Mouse (Mus musculus): ENCODE data around the gene Emsy.

DNA sequence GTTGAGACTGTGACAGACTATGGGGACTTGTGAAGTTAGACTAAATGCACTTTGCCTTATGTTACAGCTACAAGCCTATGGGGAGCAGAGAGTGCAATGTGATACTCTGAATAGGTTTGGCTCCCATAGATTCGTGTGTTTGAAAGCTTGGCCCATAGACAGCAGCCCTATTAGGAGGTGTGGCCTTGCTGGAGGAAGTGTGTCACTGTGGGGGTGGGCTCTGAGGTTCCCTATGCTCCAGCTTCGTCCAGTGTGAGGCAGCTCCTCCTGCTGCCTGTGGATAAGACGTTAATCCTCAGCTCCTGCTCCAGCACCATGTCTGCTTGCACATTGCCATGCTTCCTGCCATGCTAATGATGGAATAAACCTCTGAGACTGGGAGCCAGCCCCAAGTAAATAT lies 34.2 kb upstream of the Emsy start:
- no peak for TF ChIP-seq POLR2A (IDR thresholded peaks at IDR 0.05; ENCODE audit: borderline replicate concordance, insufficient read depth, low read length)
- TF ChIP-seq CTCF (IDR thresholded peaks at IDR 0.05; ENCODE audit: borderline replicate concordance, insufficient read depth, low read depth, low read length) = no peak

Measured in cerebellum, adult 2 months (tissue).